ENCODE assay signal across 16 mouse cellular contexts in genomic region chr12:79313721-79314120, GRCm38 (mm10). TPM values are rescaled to one million over a fixed set of nuclear protein-coding genes. Genes with fewer than 3 reads are reported as not detected.
"Had no signal": no experiment of that assay in that cellular context is flagged by ENCODE, and none has a peak within 500 bp of the region (broad histone marks: within the 10 kb centered on the region; RNA-seq: fewer than 3 reads in every experiment).

No protein-coding gene starts in this region.

- H3K27ac ChIP-seq: kidney, postnatal 0 days; limb, embryonic 13.5 days; liver, embryonic 14.5 days; midbrain, embryonic 10.5 days; midbrain, embryonic 15.5 days; neural tube, embryonic 12.5 days; stomach, postnatal 0 days had no signal

- DNase-seq: kidney, adult 8-10 months; left cerebral cortex, postnatal 4 days; lung, embryonic 14.5 days; lung, postnatal 10 days; lung, postnatal 4 days; right cerebral cortex, postnatal 25 days; thymus, adult 18-20 months; thymus, postnatal 14 days had no signal

- H3K4me1 ChIP-seq: limb, embryonic 13.5 days; midbrain, embryonic 10.5 days; midbrain, embryonic 15.5 days; neural tube, embryonic 12.5 days had no signal

- H3K36me3 ChIP-seq: limb, embryonic 13.5 days; midbrain, embryonic 15.5 days; neural tube, embryonic 12.5 days had no signal

- H3K4me2 ChIP-seq: limb, embryonic 13.5 days; lung, embryonic 14.5 days; midbrain, embryonic 15.5 days; neural tube, embryonic 12.5 days had no signal

- H3K27me3 ChIP-seq: limb, embryonic 13.5 days; midbrain, embryonic 15.5 days; neural tube, embryonic 12.5 days had no signal

- H3K4me3 ChIP-seq: limb, embryonic 13.5 days; midbrain, embryonic 10.5 days; midbrain, embryonic 15.5 days; neural tube, embryonic 12.5 days had no signal

- H3K9ac ChIP-seq: limb, embryonic 13.5 days; liver, embryonic 14.5 days; lung, embryonic 14.5 days; midbrain, embryonic 15.5 days; neural tube, embryonic 12.5 days had no signal

- ATAC-seq: midbrain, embryonic 15.5 days had no signal

- H3K9me3 ChIP-seq: limb, embryonic 13.5 days; midbrain, embryonic 10.5 days; midbrain, embryonic 15.5 days; neural tube, embryonic 12.5 days had no signal

RNA-seq across cellular contexts. Expression of gene Rad51b, which starts 16.6 kb away (rescaled TPM):
- total RNA-seq: monocyte, adult 5-6 weeks had no signal
